Mouse (Mus musculus) thymus, adult 2 months (tissue): ENCODE measurements around the gene Fads1. TPM values are rescaled to one million over a fixed set of nuclear protein-coding genes. Genes with fewer than 3 reads are reported as not detected.
"Not testable (repeated sequence)": the region's sequence is repeated elsewhere in the genome, so short reads cannot be mapped to it uniquely, and the experiment has no call there.

Source experiments
- DNase-seq: peaks from one replicate; pipeline ENCODE4 v3.0.0; 2021
- H3K27ac ChIP-seq: fragments of 200-500 bp; 2 replicates; pipeline ENCODE4 v1.5.1; 2012; ENCODE audit warnings: low read length, control low read depth; ENCODE audit not compliant: control insufficient read depth, insufficient read depth
- H3K27me3 ChIP-seq: fragments of 200-500 bp; 2 replicates; pipeline ENCODE4 v1.6.1; 2012; ENCODE audit warnings: mild to moderate bottlenecking, low read length, moderate library complexity, mixed read lengths; ENCODE audit not compliant: control insufficient read depth, insufficient read depth
- H3K36me3 ChIP-seq: fragments of 200-500 bp; 2 replicates; pipeline ENCODE4 v1.6.1; 2012; ENCODE audit warnings: mild to moderate bottlenecking, low read length, moderate library complexity; ENCODE audit not compliant: control insufficient read depth, insufficient read depth
- H3K4me1 ChIP-seq: fragments of 200-500 bp; replicated peaks from 2 replicates; pipeline ENCODE4 v1.6.1; 2012; ENCODE audit warnings: low read length; ENCODE audit not compliant: control insufficient read depth, insufficient read depth
- H3K4me3 ChIP-seq: fragments of 200-500 bp; 2 replicates; pipeline ENCODE4 v1.5.1; 2012; ENCODE audit warnings: mild to moderate bottlenecking, low read length, control low read depth, moderate library complexity; ENCODE audit not compliant: control insufficient read depth, insufficient read depth
- CTCF ChIP-seq: fragments of 200-500 bp; IDR thresholded peaks from 2 replicates; pipeline ENCODE4 v1.5.1; 2012; ENCODE audit warnings: mild to moderate bottlenecking, control low read depth, low read length, moderate library complexity, borderline replicate concordance; ENCODE audit not compliant: control insufficient read depth, poor library complexity, insufficient read depth; ENCODE audit errors: extremely low read depth
- POLR2A ChIP-seq: fragments of 200-500 bp; IDR thresholded peaks from 2 replicates; pipeline ENCODE4 v1.6.1; 2012; ENCODE audit warnings: mild to moderate bottlenecking, low read length, control low read depth, moderate library complexity; ENCODE audit not compliant: control insufficient read depth, poor library complexity, insufficient read depth; ENCODE audit errors: extremely low read depth
- WGBS: fragments of 180-500 bp; shearing (Covaris S2); methylation state at CpG from one replicate; pipeline ENCODE4 v1.1.7; 2018; 5-methylcytosine and 5-hydroxymethylcytosine counted together
- polyA plus RNA-seq: library from polyadenylated mRNA; depleted of rRNA; stranded (reverse); fragments of >200 nt; gene quantifications from 2 replicates; pipeline ENCODE4 v1.2.3, GENCODE M21; 2012

Fads1 gene
- polyA plus RNA-seq, 1 experiment, result 51.4 TPM

- H3K4me1 ChIP-seq, result 0 out of 2 replicates have a peak, but pooled peaks cover 3% of the 10 kb centered on the region
- H3K27ac ChIP-seq, result no peak overlapping the region
Measured at GRCm38 (mm10) chr19:10169179-10169578, 13.5 kb upstream of the Fads1 start.

GRCm38 (mm10) chr19:10169692-10170330 is 12.9 kb upstream of the Fads1 start:
- not testable (repeated sequence) for H3K27me3 ChIP-seq, DNase-seq, H3K36me3 ChIP-seq, H3K27ac ChIP-seq, H3K4me3 ChIP-seq, H3K4me1 ChIP-seq
- WGBS, result 96% methylated on average over 3 of the region's 3 CpGs

More at GRCm38 (mm10) chr19:10169179-10169578, 13.5 kb upstream of the Fads1 start:
- H3K27me3 ChIP-seq, result no peaks in the 10 kb centered on the region
- DNase-seq, result no peak
- no peak overlapping the region for H3K4me3 ChIP-seq
- H3K36me3 ChIP-seq, result no peaks in the 10 kb centered on the region
- TF ChIP-seq POLR2A, result no peak
- no peak for TF ChIP-seq CTCF

- Histone ChIP-seq H3K36me3 (no peaks in the 10 kb centered on the region), H3K27ac (no peak overlapping the region), H3K27me3 (no peaks in the 10 kb centered on the region), H3K4me1 (0 out of 2 replicates have a peak, but pooled peaks cover 3% of the 10 kb centered on the region), H3K4me3 (no peak overlapping the region)
- 91% methylated on average over 1 of the region's 1 CpGs for WGBS
- TF ChIP-seq POLR2A, result no peak
- no peak for DNase-seq
Measured at GRCm38 (mm10) chr19:10170466-10170865, 12.2 kb upstream of the Fads1 start.

GRCm38 (mm10) chr19:10171359-10171758 is 11.3 kb upstream of the Fads1 start:
- no peak for DNase-seq
- 89% methylated on average over 7 of the region's 7 CpGs for WGBS
- Histone ChIP-seq H3K4me3 (no peak overlapping the region), H3K27ac (no peak overlapping the region), H3K4me1 (0 out of 2 replicates have a peak, but pooled peaks cover 3% of the 10 kb centered on the region), H3K27me3 (no peaks in the 10 kb centered on the region), H3K36me3 (no peaks in the 10 kb centered on the region)
- TF ChIP-seq CTCF, result no peak
- no peak for TF ChIP-seq POLR2A

GRCm38 (mm10) chr19:10171846-10172245 is 10.8 kb upstream of the Fads1 start:
- TF ChIP-seq CTCF, result no peak
- TF ChIP-seq POLR2A, result no peak
- Histone ChIP-seq H3K27ac (no peak overlapping the region), H3K4me3 (no peak overlapping the region), H3K36me3 (no peaks in the 10 kb centered on the region), H3K27me3 (no peaks in the 10 kb centered on the region), H3K4me1 (0 out of 2 replicates have a peak, but pooled peaks cover 3% of the 10 kb centered on the region)
- no peak for DNase-seq

GRCm38 (mm10) chr19:10173116-10173718 is 9.5 kb upstream of the Fads1 start:
- 33% methylated on average over 5 of the region's 5 CpGs for WGBS
- Histone ChIP-seq H3K27me3 (no peaks in the 10 kb centered on the region), H3K4me1 (0 out of 2 replicates have a peak, but pooled peaks cover 3% of the 10 kb centered on the region), H3K4me3 (no peak overlapping the region), H3K36me3 (no peaks in the 10 kb centered on the region), H3K27ac (no peak overlapping the region)
- no peak for DNase-seq
- TF ChIP-seq CTCF (no peak), POLR2A (no peak)

- Histone ChIP-seq H3K4me3 (no peak overlapping the region), H3K36me3 (no peaks in the 10 kb centered on the region), H3K27me3 (no peaks in the 10 kb centered on the region), H3K27ac (no peak overlapping the region), H3K4me1 (0 out of 2 replicates have a peak, but pooled peaks cover 3% of the 10 kb centered on the region)
- TF ChIP-seq POLR2A, result no peak
- no peak for TF ChIP-seq CTCF
- WGBS, result 18% methylated on average over 7 of the region's 7 CpGs
- no peak for DNase-seq
Measured at GRCm38 (mm10) chr19:10173844-10174539, 8.7 kb upstream of the Fads1 start.
